Mouse (Mus musculus): Measurements from ENCODE around the gene Usp48. TPM values are rescaled to one million over a fixed set of nuclear protein-coding genes. Genes with fewer than 3 reads are reported as not detected.

Gene Usp48
- polyA plus RNA-seq, 1 experiment, result 162 TPM

DNA sequence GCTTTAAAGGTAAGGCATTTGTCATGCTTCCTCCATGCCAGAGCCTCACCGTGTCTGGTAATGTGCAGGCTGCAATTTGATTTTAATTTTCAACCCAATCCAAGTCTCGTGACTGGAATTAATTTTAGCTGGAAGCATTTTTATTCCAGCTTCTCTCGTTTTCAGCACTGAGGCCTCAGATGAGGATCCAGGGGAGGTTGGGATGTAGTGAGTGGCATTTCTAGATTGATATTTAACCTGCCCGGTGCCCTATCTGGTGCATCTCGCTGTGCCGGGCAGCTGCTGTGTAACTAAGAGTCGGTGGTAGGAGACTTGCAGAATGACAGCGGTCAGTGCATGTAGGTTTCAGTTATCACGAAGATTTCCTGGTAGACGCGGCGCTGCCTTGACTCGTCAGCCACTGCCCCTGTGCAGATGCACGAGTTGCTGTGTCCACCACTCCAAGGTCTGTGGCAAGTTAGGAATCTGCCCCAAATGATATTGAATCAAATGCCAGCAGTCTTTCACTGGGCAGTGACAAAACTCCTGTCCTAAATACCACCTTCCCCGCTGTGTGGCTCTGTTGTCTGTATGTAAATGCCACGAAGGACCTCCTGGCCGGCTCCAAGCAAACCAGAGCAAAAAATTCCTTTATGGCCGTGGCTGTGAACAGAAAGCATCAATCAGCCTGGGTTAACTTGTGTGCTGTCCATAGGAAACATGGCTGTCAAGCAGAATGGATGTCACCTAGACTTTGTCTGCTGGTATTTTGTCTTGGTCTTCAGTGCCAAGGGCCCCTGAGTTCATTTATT lies 61.9 kb downstream of the Usp48 start:
- Histone ChIP-seq H3K4me3 (ENCODE audit: insufficient read depth, low read length) (no peak overlapping the region), H3K4me1 (ENCODE audit: control insufficient read depth, insufficient read depth, low read length) (no peaks in the 10 kb centered on the region), H3K27ac (ENCODE audit: insufficient read depth, low read depth, low read length) (no peak overlapping the region)
- TF ChIP-seq CTCF (IDR thresholded peaks at IDR 0.05; ENCODE audit: low read depth, low read length) (no peak), POLR2A (IDR thresholded peaks at IDR 0.05; ENCODE audit: borderline replicate concordance, low read depth, low read length) (no peak)

DNA sequence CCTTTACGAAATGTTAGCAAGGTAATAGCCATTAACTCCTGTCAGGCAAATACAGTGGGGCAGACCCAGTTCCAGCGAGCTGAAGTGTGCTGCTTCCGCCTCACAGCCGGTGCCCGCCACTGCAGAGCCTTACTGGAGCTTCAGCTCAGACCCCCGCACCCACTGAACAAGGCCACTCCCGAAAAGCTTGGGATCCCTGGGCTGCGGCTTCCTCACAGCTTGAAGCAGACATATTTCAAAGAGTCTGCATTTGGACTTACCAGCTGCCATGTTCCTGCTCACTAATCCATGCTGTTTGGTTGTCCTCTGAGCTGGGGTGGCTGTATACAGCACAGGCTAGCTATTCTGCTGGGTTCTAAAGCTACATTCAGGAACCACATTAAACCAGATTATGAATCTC lies 64.1 kb downstream of the Usp48 start:
- Histone ChIP-seq H3K27ac (ENCODE audit: insufficient read depth, low read depth, low read length) (no peak overlapping the region), H3K4me1 (ENCODE audit: control insufficient read depth, insufficient read depth, low read length) (peaks cover 1% of the 10 kb centered on the region; the same call in 1 of the 2 replicates), H3K4me3 (ENCODE audit: insufficient read depth, low read length) (no peak overlapping the region)
- TF ChIP-seq POLR2A (IDR thresholded peaks at IDR 0.05; ENCODE audit: borderline replicate concordance, low read depth, low read length) (no peak), CTCF (IDR thresholded peaks at IDR 0.05; ENCODE audit: low read depth, low read length) (no peak)

DNA sequence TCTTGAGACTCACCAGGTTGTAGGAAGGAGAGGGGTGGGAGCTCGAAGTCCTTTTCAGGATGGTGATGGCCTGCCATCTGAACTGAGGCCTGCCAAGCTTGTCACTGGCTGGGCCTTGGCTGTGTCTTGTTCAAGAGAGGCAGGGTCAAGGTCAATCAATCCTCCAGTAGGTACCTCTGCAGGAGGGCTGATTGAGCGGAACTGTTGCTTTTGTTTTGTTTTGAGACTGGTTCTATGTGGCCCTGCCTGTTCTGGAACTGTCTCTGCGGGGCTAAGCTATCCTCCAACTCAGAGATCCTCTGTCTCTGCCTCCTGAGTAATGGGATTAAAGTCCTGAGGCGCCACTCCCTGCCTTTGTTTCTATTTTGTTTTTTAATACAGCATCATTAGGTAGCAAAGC lies 66.0 kb downstream of the Usp48 start:
- Histone ChIP-seq H3K4me1 (ENCODE audit: control insufficient read depth, insufficient read depth, low read length) (peaks cover 2% of the 10 kb centered on the region; the same call in 1 of the 2 replicates), H3K27ac (ENCODE audit: insufficient read depth, low read depth, low read length) (no peak overlapping the region), H3K4me3 (ENCODE audit: insufficient read depth, low read length) (no peak overlapping the region)
- no peak for TF ChIP-seq CTCF (IDR thresholded peaks at IDR 0.05; ENCODE audit: low read depth, low read length)
- TF ChIP-seq POLR2A (IDR thresholded peaks at IDR 0.05; ENCODE audit: borderline replicate concordance, low read depth, low read length), result no peak

GRCm38 (mm10) chr4:137660364-137661077 lies 67.0 kb downstream of the Usp48 start:
- Histone ChIP-seq H3K4me1 (ENCODE audit: control insufficient read depth, insufficient read depth, low read length) (peaks cover 2% of the 10 kb centered on the region; the same call in 1 of the 2 replicates), H3K4me3 (ENCODE audit: insufficient read depth, low read length) (no peak overlapping the region), H3K27ac (ENCODE audit: insufficient read depth, low read depth, low read length) (no peak overlapping the region)
- TF ChIP-seq CTCF (IDR thresholded peaks at IDR 0.05; ENCODE audit: low read depth, low read length) (no peak), POLR2A (IDR thresholded peaks at IDR 0.05; ENCODE audit: borderline replicate concordance, low read depth, low read length) (no peak)

DNA sequence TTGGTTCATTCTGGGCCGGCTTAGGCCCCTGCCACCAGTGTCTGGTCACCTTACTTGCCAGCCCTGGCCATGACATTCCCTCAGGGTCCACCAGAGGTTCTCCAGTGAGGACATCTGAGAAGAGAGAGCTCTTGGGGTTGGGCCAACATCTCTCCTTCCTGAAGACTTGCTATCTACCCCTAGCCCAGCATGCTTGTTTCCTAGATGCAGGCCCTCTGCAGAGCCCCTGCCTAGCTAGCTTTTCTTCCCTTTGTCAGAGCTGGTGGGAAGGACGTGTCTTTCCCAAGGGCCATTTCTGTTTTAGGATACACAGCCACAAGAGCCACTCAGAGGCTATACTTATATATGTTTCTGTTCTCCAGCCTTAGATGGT lies 67.5 kb downstream of the Usp48 start:
- TF ChIP-seq CTCF (IDR thresholded peaks at IDR 0.05; ENCODE audit: low read depth, low read length) (no peak), POLR2A (IDR thresholded peaks at IDR 0.05; ENCODE audit: borderline replicate concordance, low read depth, low read length) (no peak)
- Histone ChIP-seq H3K4me3 (ENCODE audit: insufficient read depth, low read length) (no peak overlapping the region), H3K4me1 (ENCODE audit: control insufficient read depth, insufficient read depth, low read length) (peaks cover 2% of the 10 kb centered on the region; the same call in 1 of the 2 replicates), H3K27ac (ENCODE audit: insufficient read depth, low read depth, low read length) (no peak overlapping the region)

DNA sequence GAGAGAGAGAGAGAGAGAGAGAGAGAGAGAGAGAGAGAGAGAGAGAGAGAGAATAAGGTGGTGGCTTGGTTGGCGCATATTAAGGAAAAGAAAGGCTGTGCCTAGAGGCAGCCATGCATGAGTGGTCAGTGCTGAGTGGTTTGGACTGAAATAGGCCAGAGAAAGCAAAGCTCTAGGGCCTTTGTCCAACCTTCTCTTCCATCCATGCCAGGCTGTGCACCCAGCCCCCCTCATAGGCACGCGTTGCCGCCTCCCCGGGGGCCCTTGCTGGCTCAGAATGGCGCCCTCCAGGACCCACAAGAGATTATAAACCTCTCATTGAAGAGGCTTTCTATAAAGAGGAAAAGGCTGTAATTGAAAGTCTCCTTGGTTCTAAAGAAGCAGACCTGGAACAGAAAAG lies 68.0 kb downstream of the Usp48 start:
- no peak overlapping the region for H3K4me3 ChIP-seq (ENCODE audit: insufficient read depth, low read length)
- TF ChIP-seq POLR2A (IDR thresholded peaks at IDR 0.05; ENCODE audit: borderline replicate concordance, low read depth, low read length) (no peak), CTCF (IDR thresholded peaks at IDR 0.05; ENCODE audit: low read depth, low read length) (no peak)
- peaks cover 2% of the 10 kb centered on the region; the same call in 1 of the 2 replicates for H3K4me1 ChIP-seq (ENCODE audit: control insufficient read depth, insufficient read depth, low read length)
- H3K27ac ChIP-seq (ENCODE audit: insufficient read depth, low read depth, low read length), result no peak overlapping the region

DNA sequence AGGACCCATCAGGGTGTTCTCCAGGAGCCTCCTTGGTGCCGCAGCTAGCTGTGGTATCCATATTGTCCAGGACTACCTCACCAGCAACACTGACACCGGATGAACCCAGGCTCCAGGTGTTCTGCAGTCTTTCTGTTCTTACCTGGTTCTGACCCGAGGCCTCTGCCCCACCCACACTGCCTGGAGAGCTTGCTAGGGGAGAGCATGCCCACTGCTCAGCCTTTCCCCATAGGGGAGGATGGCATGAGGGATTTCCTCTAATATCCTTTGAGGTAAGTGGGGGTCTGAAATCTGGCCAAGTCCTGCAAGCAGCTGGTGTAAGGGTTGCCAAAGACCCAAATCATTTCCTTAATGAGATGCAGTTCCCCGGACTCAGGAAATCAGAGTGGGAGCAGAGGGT lies 69.9 kb downstream of the Usp48 start:
- TF ChIP-seq POLR2A (IDR thresholded peaks at IDR 0.05; ENCODE audit: borderline replicate concordance, low read depth, low read length), result no peak
- no peak for TF ChIP-seq CTCF (IDR thresholded peaks at IDR 0.05; ENCODE audit: low read depth, low read length)
- no peak overlapping the region for H3K4me3 ChIP-seq (ENCODE audit: insufficient read depth, low read length)
- no peak overlapping the region for H3K27ac ChIP-seq (ENCODE audit: insufficient read depth, low read depth, low read length)
- H3K4me1 ChIP-seq (ENCODE audit: control insufficient read depth, insufficient read depth, low read length), result peaks cover 2% of the 10 kb centered on the region; the same call in 1 of the 2 replicates

DNA sequence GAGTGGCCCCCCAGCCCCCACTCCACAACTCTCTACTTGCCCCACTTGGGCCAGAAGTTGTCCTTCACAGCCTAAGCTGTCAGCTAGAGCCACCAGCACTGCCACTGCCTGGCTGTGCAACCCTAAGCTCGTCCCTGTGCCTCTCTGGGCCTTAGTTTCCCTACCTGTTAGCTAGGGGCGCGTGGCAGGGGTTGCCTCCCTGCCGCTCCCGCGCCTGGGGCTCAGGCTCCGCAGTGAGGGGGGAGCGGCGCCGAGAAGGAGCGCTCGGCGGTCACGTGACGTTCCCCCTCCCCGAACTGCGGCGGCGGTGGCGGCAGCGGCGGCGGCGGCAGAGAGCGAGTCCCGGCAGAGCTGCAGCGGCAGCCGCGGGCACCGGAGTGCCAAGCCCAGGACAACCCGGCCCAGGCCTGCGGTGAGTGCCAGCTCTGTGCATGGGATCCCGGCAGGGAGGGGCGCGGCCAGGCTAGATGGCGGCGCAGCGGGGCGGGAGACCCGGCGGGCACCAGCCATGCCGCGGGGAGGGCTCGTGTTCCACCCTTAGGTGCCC lies 71.0 kb downstream of the Usp48 start, which contains the start of gene Rap1gap:
Gene Rap1gap, plus strand, starts transcription at position 294 of the 547 bp plus-strand sequence.
- H3K4me3 ChIP-seq (ENCODE audit: insufficient read depth, low read length), result peak within 1 kb of the TSS; percentile 35
- H3K4me1 ChIP-seq (ENCODE audit: control insufficient read depth, insufficient read depth, low read length), result peaks cover 2% of the 10 kb centered on the region; the same call in 1 of the 2 replicates
- TF ChIP-seq CTCF (IDR thresholded peaks at IDR 0.05; ENCODE audit: low read depth, low read length) (no peak), POLR2A (IDR thresholded peaks at IDR 0.05; ENCODE audit: borderline replicate concordance, low read depth, low read length) (no peak)
- H3K27ac ChIP-seq (ENCODE audit: insufficient read depth, low read depth, low read length), result no peak within 1 kb of the TSS

DNA sequence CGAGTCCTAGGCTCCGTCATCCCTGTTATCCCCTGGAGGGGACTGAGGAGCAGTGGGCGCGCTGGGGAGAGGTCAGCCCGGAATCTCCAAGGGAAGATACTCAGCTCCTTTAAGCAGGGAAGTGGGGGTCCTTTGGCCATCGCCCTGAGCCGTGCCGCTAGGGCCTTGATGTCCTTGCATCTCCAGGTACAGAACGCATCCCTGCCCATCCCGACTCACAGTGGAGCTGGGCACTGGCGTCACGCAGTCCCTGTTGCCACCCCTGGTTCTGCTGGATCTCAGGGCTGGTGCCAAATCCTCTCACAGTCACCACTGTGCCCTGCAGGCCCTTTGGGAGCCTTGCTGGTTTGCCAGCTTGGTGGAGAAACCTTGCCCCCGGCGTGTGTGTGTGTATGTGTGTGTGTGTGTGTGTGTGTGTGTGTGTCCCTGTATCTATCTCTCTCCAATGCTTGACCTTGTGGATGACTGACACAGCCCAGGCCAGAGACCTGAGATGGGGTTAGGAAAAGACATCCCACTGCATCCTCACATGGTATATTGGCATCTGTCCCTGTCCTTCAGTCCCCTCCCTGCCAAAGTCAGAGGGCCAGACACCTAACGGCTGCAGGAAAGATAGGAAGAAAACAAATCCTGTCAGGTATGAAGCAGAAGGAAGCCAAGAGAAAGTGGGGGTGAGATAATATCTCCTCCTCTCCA lies 71.6 kb downstream of the Usp48 start:
- H3K27ac ChIP-seq (ENCODE audit: insufficient read depth, low read depth, low read length), result no peak overlapping the region
- peak overlapping the region; percentile 35 for H3K4me3 ChIP-seq (ENCODE audit: insufficient read depth, low read length)
- TF ChIP-seq CTCF (IDR thresholded peaks at IDR 0.05; ENCODE audit: low read depth, low read length) (no peak), POLR2A (IDR thresholded peaks at IDR 0.05; ENCODE audit: borderline replicate concordance, low read depth, low read length) (no peak)
- H3K4me1 ChIP-seq (ENCODE audit: control insufficient read depth, insufficient read depth, low read length), result peaks cover 2% of the 10 kb centered on the region; the same call in 1 of the 2 replicates
